Mouse (Mus musculus) cerebellum, adult 2 months (tissue): ENCODE results near the gene Fa2h. TPM values are rescaled to one million over a fixed set of nuclear protein-coding genes. Genes with fewer than 3 reads are reported as not detected.
A peak's percentile ranks its signal among the peaks of the same experiment; 100 is the strongest.

Experiments used
- DNase-seq, 2 experiments: peaks; one replicate each; pipeline ENCODE4 v3.0.0; 2021
- H3K27ac ChIP-seq: fragments of 200-500 bp; 2 replicates; pipeline ENCODE4 v1.5.1; 2012; ENCODE audit warnings: low read length, control low read depth, inconsistent platforms; ENCODE audit not compliant: insufficient read depth
- H3K27me3 ChIP-seq: fragments of 200-500 bp; 2 replicates; pipeline ENCODE4 v1.6.1; 2012; ENCODE audit warnings: inconsistent platforms, mild to moderate bottlenecking, low read length, moderate library complexity; ENCODE audit not compliant: control insufficient read depth, insufficient read depth
- H3K4me1 ChIP-seq: fragments of 200-500 bp; 2 replicates; pipeline ENCODE4 v1.6.1; 2011; ENCODE audit warnings: low read length; ENCODE audit not compliant: control insufficient read depth, insufficient read depth
- H3K4me3 ChIP-seq: fragments of 200-500 bp; replicated peaks from 2 replicates; pipeline ENCODE3; 2011; ENCODE audit warnings: mild to moderate bottlenecking, low read depth, low read length, control low read depth; ENCODE audit not compliant: insufficient read depth
- CTCF ChIP-seq: fragments of 200-500 bp; IDR thresholded peaks from 2 replicates; pipeline ENCODE4 v1.5.1; 2011; ENCODE audit warnings: low read depth, mild to moderate bottlenecking, control low read depth, low read length, moderate library complexity, borderline replicate concordance; ENCODE audit not compliant: insufficient read depth
- POLR2A ChIP-seq: fragments of 200-500 bp; IDR thresholded peaks from 2 replicates; pipeline ENCODE4 v1.6.1; 2011; ENCODE audit warnings: low read length, control low read depth, borderline replicate concordance; ENCODE audit not compliant: insufficient read depth
- WGBS: fragments of 180-500 bp; shearing (Covaris S2); methylation state at CpG from one replicate; pipeline ENCODE4 v1.1.7; 2018; 5-methylcytosine and 5-hydroxymethylcytosine counted together
- polyA plus RNA-seq: library from polyadenylated mRNA; depleted of rRNA; stranded (reverse); fragments of >200 nt; gene quantifications from 2 replicates; pipeline ENCODE4 v1.2.3, GENCODE M21; 2012

Gene Fa2h
- polyA plus RNA-seq, 1 experiment, result 107 TPM

GRCm38 (mm10) chr8:111353497-111353896, 40.1 kb downstream of the Fa2h start:
- DNase-seq, result peak; percentile 34 to 47
- Histone ChIP-seq H3K27ac (peak overlapping the region; percentile 38; the same call in 1 of the 2 replicates), H3K4me3 (no peak overlapping the region), H3K4me1 (peaks cover 13% of the 10 kb centered on the region), H3K27me3 (no peaks in the 10 kb centered on the region)
- WGBS, result 43% methylated on average over 9 of the region's 9 CpGs
- TF ChIP-seq POLR2A (no peak), CTCF (no peak)

- no peak for TF ChIP-seq CTCF
- TF ChIP-seq POLR2A, result no peak
- H3K27ac ChIP-seq, result no peak overlapping the region
- 93% methylated on average over 5 of the region's 5 CpGs for WGBS
- no peaks in the 10 kb centered on the region for H3K27me3 ChIP-seq
- peaks cover 7% of the 10 kb centered on the region; the same call in 1 of the 2 replicates for H3K4me1 ChIP-seq
- no peak overlapping the region for H3K4me3 ChIP-seq
- DNase-seq, result no peak
These were observed 41.3 kb downstream of the Fa2h start for GRCm38 (mm10) chr8:111352289-111352688.

DNA sequence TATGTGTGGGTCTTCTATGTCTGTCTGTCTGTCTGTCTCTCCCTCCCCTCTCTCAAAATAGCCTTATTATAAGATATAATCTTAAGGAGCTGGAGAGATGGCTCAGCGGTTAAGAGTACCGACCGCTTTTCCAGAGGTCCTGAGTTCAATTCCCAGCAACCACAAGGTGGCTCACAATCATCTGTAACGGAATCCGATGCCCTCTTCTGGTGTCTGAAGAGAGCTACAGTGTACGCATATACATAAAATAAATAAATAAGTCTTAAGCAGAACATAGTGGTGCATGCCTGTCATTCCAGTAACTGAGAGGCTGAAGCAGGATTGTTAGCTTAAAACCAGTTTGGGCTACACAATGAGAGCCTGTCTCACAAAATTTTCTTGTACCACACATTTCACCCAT, 43.0 kb downstream of the Fa2h start:
- 89% methylated on average over 6 of the region's 6 CpGs for WGBS
- no peak for TF ChIP-seq CTCF
- TF ChIP-seq POLR2A, result no peak
- DNase-seq, result no peak
- Histone ChIP-seq H3K27me3 (no peaks in the 10 kb centered on the region), H3K4me3 (no peak overlapping the region), H3K27ac (no peak overlapping the region), H3K4me1 (peaks cover 4% of the 10 kb centered on the region; the same call in 1 of the 2 replicates)

- peak; percentile 69 to 82 for DNase-seq
- no peak overlapping the region for H3K4me3 ChIP-seq
- peaks cover 4% of the 10 kb centered on the region; the same call in 1 of the 2 replicates for H3K4me1 ChIP-seq
- TF ChIP-seq CTCF (peak; percentile 99), POLR2A (no peak)
- H3K27ac ChIP-seq, result no peak overlapping the region
- no peaks in the 10 kb centered on the region for H3K27me3 ChIP-seq
- whole genome bisulfite sequencing, result 21% methylated on average over 5 of the region's 5 CpGs
These were observed 50.4 kb downstream of the Fa2h start for GRCm38 (mm10) chr8:111343225-111343624.

DNA sequence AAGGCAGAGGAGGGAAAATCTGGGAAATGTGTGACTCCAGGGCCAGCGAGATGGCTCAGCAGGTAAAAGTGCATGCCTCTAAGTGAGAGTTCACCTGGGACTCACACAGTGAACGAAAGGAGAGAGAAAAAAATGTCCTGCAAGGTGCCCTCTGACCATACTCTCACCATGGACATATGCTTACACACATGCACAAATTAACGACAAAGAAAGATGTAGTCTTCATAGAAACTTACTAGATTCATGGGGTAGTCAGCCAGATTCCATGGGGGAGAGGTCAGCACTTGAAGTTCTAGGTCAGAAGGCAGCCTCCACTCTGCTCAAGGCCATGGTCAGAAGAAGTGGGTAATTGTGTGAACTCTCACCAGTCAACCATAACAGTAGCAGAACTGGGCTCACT, 53.4 kb downstream of the Fa2h start:
- Histone ChIP-seq H3K27ac (no peak overlapping the region), H3K4me1 (no peaks in the 10 kb centered on the region), H3K4me3 (no peak overlapping the region), H3K27me3 (no peaks in the 10 kb centered on the region; the same call in 1 of the 2 replicates)
- 82% methylated on average over 3 of the region's 3 CpGs for WGBS
- no peak for DNase-seq
- TF ChIP-seq CTCF (no peak), POLR2A (no peak)

DNA sequence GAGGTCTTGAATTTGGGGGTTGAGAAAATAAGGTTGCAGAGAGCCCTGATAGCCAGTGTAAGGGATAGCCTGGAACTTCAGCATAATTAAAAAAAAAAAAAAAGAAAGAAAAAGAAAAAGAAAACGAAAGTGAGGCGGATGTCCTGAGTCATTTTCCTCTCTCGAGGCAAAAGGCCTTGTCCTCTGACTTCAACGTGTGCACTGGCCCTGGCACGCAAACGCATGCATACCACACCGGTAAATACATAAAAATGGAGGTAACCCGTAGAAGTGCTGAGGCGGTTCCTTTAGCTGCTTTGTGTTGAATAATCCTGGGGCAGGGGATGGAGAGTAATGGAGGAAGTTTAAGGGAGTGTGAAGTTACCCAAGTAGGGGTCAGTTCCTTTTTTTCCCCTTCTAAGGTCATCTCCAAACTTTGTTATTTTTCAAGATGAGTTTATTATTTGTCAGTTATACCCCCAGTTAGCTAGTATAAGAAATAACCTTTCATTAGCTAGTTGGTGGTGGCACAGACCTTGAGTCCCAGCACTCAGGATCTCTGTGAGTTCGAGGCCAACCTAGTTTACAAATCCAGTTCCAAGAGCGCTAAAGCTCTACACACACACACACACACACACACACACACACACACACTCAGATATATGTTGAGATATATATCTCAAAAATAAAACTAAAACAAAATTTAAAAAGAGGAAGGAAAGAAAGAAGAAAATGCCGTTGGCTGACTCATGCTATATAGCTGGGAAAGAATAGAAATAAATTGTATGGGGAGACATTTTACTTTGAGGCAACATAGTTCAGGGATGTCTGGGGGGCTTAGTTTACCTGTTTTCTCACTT, 55.0 kb downstream of the Fa2h start:
- WGBS, result 66% methylated on average over 12 of the region's 12 CpGs
- Histone ChIP-seq H3K4me3 (no peak overlapping the region), H3K4me1 (no peaks in the 10 kb centered on the region), H3K27me3 (no peaks in the 10 kb centered on the region; the same call in 1 of the 2 replicates), H3K27ac (no peak overlapping the region)
- no peak for TF ChIP-seq CTCF
- TF ChIP-seq POLR2A, result no peak
- DNase-seq, result no peak

- peak in 1 of 2 experiments; percentile 38 for DNase-seq
- 1% methylated on average over 29 of the region's 29 CpGs for WGBS
- TF ChIP-seq CTCF (no peak), POLR2A (no peak)
- H3K4me1 ChIP-seq, result no peaks in the 10 kb centered on the region
- peak within 1 kb of the TSS; percentile 63 for H3K4me3 ChIP-seq
- H3K27ac ChIP-seq, result no peak within 1 kb of the TSS
- H3K27me3 ChIP-seq, result no peaks in the 10 kb centered on the region; the same call in 1 of the 2 replicates
These were observed 55.7 kb downstream of the Fa2h start, which contains the start of gene Mlkl for GRCm38 (mm10) chr8:111337890-111338347. Mlkl (minus strand) TSS chr8:111338177.
